Mouse (Mus musculus) ES-E14 (cell line): ENCODE results near the gene Ube2d1. TPM values are rescaled to one million over a fixed set of nuclear protein-coding genes. Genes with fewer than 3 reads are reported as not detected.
A peak's percentile ranks its signal among the peaks of the same experiment; 100 is the strongest.

Experiments
- DNase-seq: peaks from one replicate; pipeline ENCODE4 v3.0.0-alpha.2; 2013; ENCODE audit warnings: low read depth, low spot score
- H3K27ac ChIP-seq: 2 replicates; pipeline ENCODE4 v1.5.1; 2012; ENCODE audit warnings: low read depth, mild to moderate bottlenecking, low read length, moderate library complexity, mixed read lengths; ENCODE audit not compliant: poor library complexity, insufficient read depth, severe bottlenecking
- H3K36me3 ChIP-seq: 2 replicates; pipeline ENCODE4 v1.6.1; 2012; ENCODE audit warnings: mild to moderate bottlenecking, low read length, moderate library complexity, mixed read lengths; ENCODE audit not compliant: control insufficient read depth, poor library complexity, insufficient read depth, severe bottlenecking
- H3K4me1 ChIP-seq, 2 experiments: fragments of 150-350 bp in 1 of 2; sonication (generic) in 1 of 2; 2 replicates each; pipeline ENCODE4 v1.6.1; 2012; ENCODE audit warnings: low read length in 2 of 2, mild to moderate bottlenecking in 1 of 2, mixed read lengths in 1 of 2; ENCODE audit not compliant: control insufficient read depth in 2 of 2, insufficient read depth in 2 of 2, poor library complexity in 1 of 2
- H3K4me3 ChIP-seq, 2 experiments: fragments of 150-350 bp in 1 of 2; sonication (generic) in 1 of 2; 2 replicates each; pipeline ENCODE4 v1.5.1; 2012; ENCODE audit warnings: low read length in 2 of 2, low read depth in 1 of 2, mild to moderate bottlenecking in 1 of 2, mixed read lengths in 1 of 2; ENCODE audit not compliant: insufficient read depth in 1 of 2, poor library complexity in 1 of 2, severe bottlenecking in 1 of 2
- H3K9ac ChIP-seq: 2 replicates; pipeline ENCODE4 v1.6.1; 2012; ENCODE audit warnings: low read depth, mild to moderate bottlenecking, low read length, mixed read lengths; ENCODE audit not compliant: poor library complexity, insufficient read depth, severe bottlenecking
- H3K9me3 ChIP-seq: fragments of 150-350 bp; sonication (generic); 2 replicates; pipeline ENCODE4 v1.6.1; 2012; ENCODE audit warnings: low read depth, mild to moderate bottlenecking, low read length; ENCODE audit not compliant: control insufficient read depth, insufficient read depth
- CHD2 ChIP-seq: IDR thresholded peaks from 2 replicates; pipeline ENCODE4 v1.6.1; 2014; ENCODE audit warnings: mild to moderate bottlenecking, low read depth, low read length, inconsistent platforms
- HCFC1 ChIP-seq: IDR thresholded peaks from 2 replicates; pipeline ENCODE4 v1.6.1; 2012; ENCODE audit warnings: low read length, inconsistent platforms, borderline replicate concordance; ENCODE audit not compliant: insufficient read depth
- MAFK ChIP-seq: IDR thresholded peaks from 2 replicates; pipeline ENCODE4 v1.6.1; 2014; ENCODE audit warnings: mild to moderate bottlenecking, low read depth, low read length, inconsistent platforms; ENCODE audit not compliant: insufficient read depth
- ZC3H11A ChIP-seq: IDR thresholded peaks from 2 replicates; pipeline ENCODE4 v1.6.1; 2012; ENCODE audit warnings: low read depth, mild to moderate bottlenecking, inconsistent platforms, low read length, borderline replicate concordance
- ZNF384 ChIP-seq: IDR thresholded peaks from 2 replicates; pipeline ENCODE4 v1.6.1; 2012; ENCODE audit warnings: low read depth, low read length, inconsistent platforms
- in situ Hi-C, 2 experiments: fragments of 600-800 bp; cut with MboI; formaldehyde crosslinking; loops; one replicate each; pipeline ENCODE4 v1.15.1; 2025; ENCODE audit warnings: low sequenced_read_pairs in 2 of 2, inconsistent platforms in 1 of 2; ENCODE audit not compliant: unreplicated experiment in 2 of 2
- total RNA-seq: library from RNA; depleted of rRNA; stranded (reverse); fragments of 300-350 nt; gene quantifications from 2 replicates; pipeline ENCODE4 v1.2.3, GENCODE M21; 2012

Ube2d1 gene
- total RNA-seq, 1 experiment, result 8.3 TPM

DNA sequence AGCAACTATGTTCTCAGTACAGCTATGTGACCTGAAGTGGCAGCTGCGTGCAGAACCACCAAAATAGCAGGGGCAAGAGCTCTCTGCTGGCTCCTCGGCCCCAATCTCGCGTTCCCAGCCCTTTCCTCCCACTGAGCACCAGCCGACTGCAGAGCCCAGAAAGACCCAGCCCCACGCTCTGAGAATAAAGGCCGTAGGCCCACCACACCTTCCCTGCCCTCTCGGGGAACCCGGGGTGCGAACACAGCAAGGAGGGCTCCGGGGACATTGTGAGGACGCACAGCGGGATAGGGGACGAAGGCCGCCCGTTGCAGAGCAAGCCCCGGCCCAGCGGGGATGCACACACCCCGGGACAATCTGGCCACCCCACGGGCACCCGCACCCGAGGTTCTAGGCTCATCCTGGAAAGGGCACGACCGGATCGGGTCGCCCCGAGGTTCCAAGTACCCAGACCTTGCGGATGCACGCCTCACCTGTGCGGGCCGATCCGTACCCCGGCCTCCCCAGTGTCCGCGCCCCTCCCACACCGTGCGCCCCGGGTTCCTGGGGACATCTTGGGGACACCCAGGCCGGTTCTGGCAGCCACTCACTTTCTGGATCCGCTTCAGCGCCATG lies 444 bp downstream of the Ube2d1 start:
- TF ChIP-seq ZC3H11A (no peak), HCFC1 (no peak), ZNF384 (no peak), CHD2 (no peak)
- Histone ChIP-seq H3K4me3 (peak overlapping the region; percentile 87 to 88), H3K36me3 (no peaks in the 10 kb centered on the region), H3K9me3 (no peaks in the 10 kb centered on the region), H3K9ac (peak overlapping the region; percentile 84), H3K27ac (no peak overlapping the region), H3K4me1 (peaks cover 2 to 6% of the 10 kb centered on the region in 2 experiments; a peak in 2 of 4 replicates)
- no peak for DNase-seq
- in situ Hi-C loops, result no loop called here

DNA sequence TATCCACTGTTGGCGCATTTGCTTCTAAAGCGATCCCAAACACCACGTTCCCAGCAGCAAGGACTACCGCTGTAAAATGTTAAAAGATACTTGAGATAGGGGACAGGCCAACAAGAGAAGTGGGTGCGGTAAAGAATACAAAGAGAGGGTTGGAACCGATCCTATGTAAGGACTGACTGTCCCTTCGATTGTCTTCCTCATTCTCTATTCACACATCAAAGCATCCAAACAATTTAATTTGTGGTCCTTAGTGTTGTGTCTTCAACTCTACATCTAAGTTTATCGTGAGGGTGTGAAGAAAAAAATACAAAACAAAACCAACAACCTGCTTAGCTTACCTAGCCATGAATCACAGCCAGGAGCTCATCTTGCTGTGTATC lies 941 bp downstream of the Ube2d1 start:
- peaks cover 2 to 6% of the 10 kb centered on the region in 2 experiments; a peak in 2 of 4 replicates for H3K4me1 ChIP-seq
- in situ Hi-C loops, result no loop called here
- peak overlapping the region; percentile 87 to 88 for H3K4me3 ChIP-seq
- H3K27ac ChIP-seq, result no peak overlapping the region
- no peak for DNase-seq
- peak overlapping the region; percentile 84 for H3K9ac ChIP-seq
- no peaks in the 10 kb centered on the region for H3K36me3 ChIP-seq
- TF ChIP-seq ZC3H11A (no peak), CHD2 (no peak), ZNF384 (no peak), MAFK (no peak), HCFC1 (no peak)
- H3K9me3 ChIP-seq, result no peaks in the 10 kb centered on the region

DNA sequence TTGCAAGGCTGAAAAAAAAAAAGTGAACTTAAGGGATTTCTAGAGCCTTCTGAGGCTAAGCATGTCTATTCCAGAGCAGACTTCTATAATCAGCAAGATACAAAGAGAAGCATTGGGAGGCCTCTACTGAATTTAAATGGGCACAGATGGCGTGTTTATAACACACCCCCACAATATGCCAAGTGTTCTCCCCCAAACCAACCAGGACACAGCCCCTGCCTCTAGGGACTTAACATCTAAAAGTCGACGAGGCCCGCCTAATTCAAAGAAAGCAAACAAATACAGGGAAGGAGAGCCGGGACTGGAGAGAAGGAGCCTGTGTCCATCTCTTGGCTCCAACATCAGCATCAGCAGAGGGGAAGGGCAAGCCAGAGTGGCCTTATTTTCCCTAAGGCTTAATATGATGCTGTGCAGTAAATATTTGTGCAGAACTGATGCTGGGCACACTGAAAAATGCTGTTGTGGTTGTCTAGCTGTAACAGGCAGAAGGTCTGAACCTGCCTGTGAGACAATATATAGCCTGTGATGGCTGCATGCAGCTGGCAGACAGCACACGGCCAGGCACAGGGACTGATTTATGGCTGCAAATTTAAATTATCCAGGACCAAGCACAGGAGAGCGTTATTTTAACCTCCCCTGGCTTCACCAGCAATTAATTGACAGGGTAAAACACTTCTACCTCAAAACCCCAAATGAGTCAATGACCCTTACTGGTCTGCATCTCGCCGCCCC lies 11.9 kb downstream of the Ube2d1 start:
- Histone ChIP-seq H3K9ac (no peak overlapping the region), H3K9me3 (no peaks in the 10 kb centered on the region), H3K36me3 (no peaks in the 10 kb centered on the region), H3K4me1 (no peaks in the 10 kb centered on the region), H3K27ac (no peak overlapping the region), H3K4me3 (no peak overlapping the region)
- in situ Hi-C loops, result no loop called here
- TF ChIP-seq ZC3H11A, result no peak
- TF ChIP-seq MAFK, result no peak
- TF ChIP-seq CHD2, result no peak
- no peak for TF ChIP-seq HCFC1
- no peak for TF ChIP-seq ZNF384
- no peak for DNase-seq

DNA sequence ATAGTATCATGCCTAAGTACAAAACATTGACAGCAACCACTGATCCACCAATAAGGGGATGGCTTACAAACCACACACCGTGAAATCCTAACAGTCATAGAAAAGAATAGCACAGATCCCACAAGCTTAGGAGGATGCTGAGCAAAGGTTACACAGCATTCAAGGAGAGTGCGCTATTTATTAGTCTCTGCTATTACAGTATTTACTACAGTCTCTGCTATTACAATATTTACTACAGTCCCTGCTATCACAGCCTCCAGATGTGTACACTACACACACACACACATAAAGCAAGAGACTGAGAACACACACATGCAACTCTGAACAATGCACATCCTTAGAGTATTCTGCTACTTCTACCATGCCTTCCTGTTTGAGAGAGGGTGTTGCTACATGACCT lies 17.1 kb downstream of the Ube2d1 start:
- Histone ChIP-seq H3K4me3 (no peak overlapping the region), H3K36me3 (no peaks in the 10 kb centered on the region), H3K27ac (no peak overlapping the region), H3K4me1 (peaks cover 0 to 10% of the 10 kb centered on the region in 2 experiments; a peak in 1 of 4 replicates), H3K9ac (no peak overlapping the region), H3K9me3 (no peaks in the 10 kb centered on the region)
- in situ Hi-C loops, result no loop called here
- TF ChIP-seq ZC3H11A, result no peak
- TF ChIP-seq ZNF384, result no peak
- TF ChIP-seq CHD2, result no peak
- no peak for TF ChIP-seq MAFK
- TF ChIP-seq HCFC1, result no peak
- DNase-seq, result no peak
